Mouse (Mus musculus): ENCODE measurements around the gene Myadm. TPM values are rescaled to one million over a fixed set of nuclear protein-coding genes. Genes with fewer than 3 reads are reported as not detected.

The Myadm gene
- polyA plus RNA-seq, 1 experiment from 2014 or later, result 31.5 TPM

GRCm38 (mm10) chr7:3323826-3324225 lies 34.9 kb downstream of the Myadm start:
- Histone ChIP-seq H3K9ac (no peak overlapping the region), H3K4me1 (replicated peaks) (no peaks in the 10 kb centered on the region), H3K36me3 (replicated peaks) (no peaks in the 10 kb centered on the region), H3K27me3 (no peaks in the 10 kb centered on the region), H3K4me2 (no peak overlapping the region), H3K9me3 (replicated peaks) (no peaks in the 10 kb centered on the region), H3K4me3 (replicated peaks) (no peak overlapping the region), H3K27ac (replicated peaks) (no peak overlapping the region)
- ATAC-seq (ENCODE audit: insufficient read depth), result no peak
- 82% methylated on average over 1 of the region's 1 CpGs for WGBS (ENCODE audit: insufficient replicate concordance)

GRCm38 (mm10) chr7:3327961-3328360 lies 39.1 kb downstream of the Myadm start:
- WGBS (ENCODE audit: insufficient replicate concordance), result 48% methylated on average over 4 of the region's 4 CpGs
- H3K4me1 ChIP-seq (replicated peaks), result no peaks in the 10 kb centered on the region
- H3K27ac ChIP-seq (replicated peaks), result no peak overlapping the region
- no peak overlapping the region for H3K9ac ChIP-seq
- H3K36me3 ChIP-seq (replicated peaks), result no peaks in the 10 kb centered on the region
- peaks cover 39% of the 10 kb centered on the region for H3K27me3 ChIP-seq
- H3K4me3 ChIP-seq (replicated peaks), result no peak overlapping the region
- no peak for ATAC-seq (ENCODE audit: insufficient read depth)
- H3K9me3 ChIP-seq (replicated peaks), result no peaks in the 10 kb centered on the region
- no peak overlapping the region for H3K4me2 ChIP-seq

GRCm38 (mm10) chr7:3329776-3330546 lies 41.1 kb downstream of the Myadm start:
- H3K27me3 ChIP-seq, result peaks cover 56% of the 10 kb centered on the region

GRCm38 (mm10) chr7:3331171-3331570 lies 42.3 kb downstream of the Myadm start:
- no peak overlapping the region for H3K4me2 ChIP-seq
- WGBS (ENCODE audit: insufficient replicate concordance), result 40% methylated on average over 6 of the region's 6 CpGs
- no peaks in the 10 kb centered on the region for H3K36me3 ChIP-seq (replicated peaks)
- no peak overlapping the region for H3K4me3 ChIP-seq (replicated peaks)
- H3K9ac ChIP-seq, result no peak overlapping the region
- H3K27ac ChIP-seq (replicated peaks), result no peak overlapping the region
- no peaks in the 10 kb centered on the region for H3K4me1 ChIP-seq (replicated peaks)
- peaks cover 60% of the 10 kb centered on the region for H3K27me3 ChIP-seq
- no peak for ATAC-seq (ENCODE audit: insufficient read depth)
- no peaks in the 10 kb centered on the region for H3K9me3 ChIP-seq (replicated peaks)

More at GRCm38 (mm10) chr7:3329776-3330546, 41.1 kb downstream of the Myadm start:
- WGBS (ENCODE audit: insufficient replicate concordance), result 14% methylated on average over 31 of the region's 31 CpGs
- H3K4me2 ChIP-seq, result 0 out of 2 replicates have a peak overlapping the region, but pooled peaks have one; percentile 18
- no peak overlapping the region for H3K27ac ChIP-seq (replicated peaks)
- H3K9ac ChIP-seq, result no peak overlapping the region
- H3K4me3 ChIP-seq (replicated peaks), result no peak overlapping the region
- ATAC-seq (ENCODE audit: insufficient read depth), result no peak
- H3K36me3 ChIP-seq (replicated peaks), result no peaks in the 10 kb centered on the region
- H3K9me3 ChIP-seq (replicated peaks), result no peaks in the 10 kb centered on the region
- no peaks in the 10 kb centered on the region for H3K4me1 ChIP-seq (replicated peaks)

GRCm38 (mm10) chr7:3331581-3332223 lies 42.8 kb downstream of the Myadm start:
- Histone ChIP-seq H3K4me3 (replicated peaks) (no peak overlapping the region; the same call in 1 of the 2 replicates), H3K4me2 (peak overlapping the region; percentile 33; the same call in 1 of the 2 replicates), H3K9me3 (replicated peaks) (no peaks in the 10 kb centered on the region), H3K27ac (replicated peaks) (no peak overlapping the region), H3K9ac (no peak overlapping the region), H3K4me1 (replicated peaks) (no peaks in the 10 kb centered on the region), H3K27me3 (peaks cover 64% of the 10 kb centered on the region), H3K36me3 (replicated peaks) (no peaks in the 10 kb centered on the region)
- 1% methylated on average over 27 of the region's 27 CpGs for WGBS (ENCODE audit: insufficient replicate concordance)
- ATAC-seq (ENCODE audit: insufficient read depth), result peak; percentile 22; the same call in 1 of the 2 replicates

GRCm38 (mm10) chr7:3332224-3332615 lies 43.3 kb downstream of the Myadm start:
- Histone ChIP-seq H3K9me3 (replicated peaks) (no peaks in the 10 kb centered on the region), H3K4me2 (no peak overlapping the region), H3K27ac (replicated peaks) (no peak overlapping the region), H3K9ac (no peak overlapping the region), H3K4me1 (replicated peaks) (no peaks in the 10 kb centered on the region), H3K4me3 (replicated peaks) (no peak overlapping the region), H3K36me3 (replicated peaks) (no peaks in the 10 kb centered on the region), H3K27me3 (peaks cover 65% of the 10 kb centered on the region)
- 12% methylated on average over 4 of the region's 4 CpGs for WGBS (ENCODE audit: insufficient replicate concordance)
- ATAC-seq (ENCODE audit: insufficient read depth), result no peak

GRCm38 (mm10) chr7:3332619-3333521 lies 44.0 kb downstream of the Myadm start, which contains the start of gene Cacng7:
Gene Cacng7 (plus strand): TSS chr7:3332955.
- 3% methylated on average over 64 of the region's 65 CpGs for WGBS (ENCODE audit: insufficient replicate concordance)
- Histone ChIP-seq H3K9me3 (replicated peaks) (no peaks in the 10 kb centered on the region), H3K4me1 (replicated peaks) (no peaks in the 10 kb centered on the region), H3K4me3 (replicated peaks) (peak within 1 kb of the TSS; percentile 21; the same call in 1 of the 2 replicates), H3K27ac (replicated peaks) (no peak within 1 kb of the TSS), H3K36me3 (replicated peaks) (no peaks in the 10 kb centered on the region), H3K9ac (no peak within 1 kb of the TSS), H3K4me2 (peak within 1 kb of the TSS; percentile 33; the same call in 1 of the 2 replicates), H3K27me3 (peaks cover 65% of the 10 kb centered on the region)
- no peak for ATAC-seq (ENCODE audit: insufficient read depth)

GRCm38 (mm10) chr7:3333542-3333941 lies 44.7 kb downstream of the Myadm start:
- WGBS (ENCODE audit: insufficient replicate concordance), result 8% methylated on average over 5 of the region's 5 CpGs
- no peaks in the 10 kb centered on the region for H3K9me3 ChIP-seq (replicated peaks)
- no peak for ATAC-seq (ENCODE audit: insufficient read depth)
- H3K4me1 ChIP-seq (replicated peaks), result no peaks in the 10 kb centered on the region
- no peak overlapping the region for H3K27ac ChIP-seq (replicated peaks)
- H3K4me3 ChIP-seq (replicated peaks), result no peak overlapping the region
- H3K9ac ChIP-seq, result no peak overlapping the region
- no peak overlapping the region for H3K4me2 ChIP-seq
- H3K27me3 ChIP-seq, result peaks cover 65% of the 10 kb centered on the region
- H3K36me3 ChIP-seq (replicated peaks), result no peaks in the 10 kb centered on the region

- Histone ChIP-seq H3K4me2 (no peak overlapping the region), H3K36me3 (replicated peaks) (no peaks in the 10 kb centered on the region), H3K27me3 (peaks cover 41% of the 10 kb centered on the region), H3K4me1 (replicated peaks) (no peaks in the 10 kb centered on the region), H3K27ac (replicated peaks) (no peak overlapping the region), H3K9ac (no peak overlapping the region), H3K9me3 (replicated peaks) (no peaks in the 10 kb centered on the region), H3K4me3 (replicated peaks) (no peak overlapping the region)
- 50% methylated on average over 17 of the region's 17 CpGs for WGBS (ENCODE audit: insufficient replicate concordance)
- ATAC-seq (ENCODE audit: insufficient read depth), result no peak
These were observed 47.5 kb downstream of the Myadm start for GRCm38 (mm10) chr7:3336412-3336811.

GRCm38 (mm10) chr7:3338286-3338935 lies 49.5 kb downstream of the Myadm start:
- Histone ChIP-seq H3K27ac (replicated peaks) (no peak overlapping the region), H3K4me2 (no peak overlapping the region)
- no peak for ATAC-seq (ENCODE audit: insufficient read depth)

More at GRCm38 (mm10) chr7:3338286-3338935, 49.5 kb downstream of the Myadm start:
- no peak overlapping the region for H3K9ac ChIP-seq
- no peak overlapping the region for H3K4me3 ChIP-seq (replicated peaks)
- no peaks in the 10 kb centered on the region for H3K4me1 ChIP-seq (replicated peaks)
- H3K36me3 ChIP-seq (replicated peaks), result no peaks in the 10 kb centered on the region
- no peaks in the 10 kb centered on the region for H3K9me3 ChIP-seq (replicated peaks)
- peaks cover 21% of the 10 kb centered on the region for H3K27me3 ChIP-seq
- WGBS (ENCODE audit: insufficient replicate concordance), result 50% methylated on average over 11 of the region's 11 CpGs

Measured in liver, embryonic 15.5 days (tissue).